Mouse (Mus musculus) lung, postnatal 0 days (tissue): ENCODE results near the gene Car8. TPM values are rescaled to one million over a fixed set of nuclear protein-coding genes. Genes with fewer than 3 reads are reported as not detected.
A peak's percentile ranks its signal among the peaks of the same experiment; 100 is the strongest.
"Not testable (repeated sequence)": the region's sequence is repeated elsewhere in the genome, so short reads cannot be mapped to it uniquely, and the experiment has no call there.

ENCODE experiments used
- ATAC-seq: fragments of 200-750 bp; cut with Nextera tagmentation; 2 replicates; pipeline ENCODE4 v1.8.0; 2017; ENCODE audit warnings: moderate library complexity
- DNase-seq: peaks from one replicate; pipeline ENCODE4 v3.0.0-alpha.2; 2016; ENCODE audit warnings: low spot score
- H3K27ac ChIP-seq: fragments of 300-500 bp; sonication (generic); 2 replicates; pipeline ENCODE4 v1.5.1; 2014; ENCODE audit warnings: antibody characterized with exemption, mild to moderate bottlenecking, low read length, mixed read lengths
- H3K27me3 ChIP-seq: fragments of 300-500 bp; sonication (generic); replicated peaks from 2 replicates; pipeline ENCODE4 v1.6.1; 2014; ENCODE audit warnings: low read length, mixed read lengths; ENCODE audit not compliant: insufficient read depth
- H3K36me3 ChIP-seq: fragments of 300-500 bp; sonication (generic); 2 replicates; pipeline ENCODE4 v1.6.1; 2014; ENCODE audit warnings: low read length, mixed read lengths; ENCODE audit not compliant: insufficient read depth
- H3K4me1 ChIP-seq: fragments of 300-500 bp; sonication (generic); 2 replicates; pipeline ENCODE4 v1.6.1; 2014; ENCODE audit warnings: antibody characterized with exemption, low read depth, low read length, mixed read lengths; ENCODE audit not compliant: insufficient read depth
- H3K4me2 ChIP-seq: fragments of 300-500 bp; sonication (generic); replicated peaks from 2 replicates; pipeline ENCODE4 v1.6.1; 2014; ENCODE audit warnings: low read depth, mild to moderate bottlenecking, low read length, moderate library complexity, mixed read lengths
- H3K4me3 ChIP-seq: fragments of 300-500 bp; sonication (generic); 2 replicates; pipeline ENCODE4 v1.5.1; 2014; ENCODE audit warnings: low read depth, low read length
- H3K9ac ChIP-seq: fragments of 300-500 bp; sonication (generic); replicated peaks from 2 replicates; pipeline ENCODE4 v1.6.1; 2014; ENCODE audit warnings: low read depth, mild to moderate bottlenecking
- H3K9me3 ChIP-seq: fragments of 300-500 bp; sonication (generic); 2 replicates; pipeline ENCODE4 v1.6.1; 2016; ENCODE audit warnings: low read length, mixed read lengths
- CTCF ChIP-seq: IDR thresholded peaks from 2 replicates; pipeline ENCODE4 v1.5.1; 2016; ENCODE audit warnings: antibody characterized with exemption, mild to moderate bottlenecking
- EP300 ChIP-seq: IDR thresholded peaks from 2 replicates; pipeline ENCODE4 v1.6.1; 2016; ENCODE audit warnings: antibody characterized with exemption, mild to moderate bottlenecking, control low read depth
- WGBS: fragments of 180-500 bp; shearing (Covaris S2); extraction: QIAGEN DNeasy Blood & Tissue Kit; methylation state at CpG from one replicate; pipeline ENCODE4 v1.1.7; 2014; 5-methylcytosine and 5-hydroxymethylcytosine counted together
- polyA plus RNA-seq: library from polyadenylated mRNA; unstranded; fragments of >200 nt; fragmentation: Nextera tagmentation; extraction: Ambion mirVana; gene quantifications from 2 replicates; pipeline ENCODE4 v1.2.1, GENCODE M21; 2015

Car8 gene
- polyA plus RNA-seq, 1 experiment from 2014 or later, result 31.6 TPM

DNA sequence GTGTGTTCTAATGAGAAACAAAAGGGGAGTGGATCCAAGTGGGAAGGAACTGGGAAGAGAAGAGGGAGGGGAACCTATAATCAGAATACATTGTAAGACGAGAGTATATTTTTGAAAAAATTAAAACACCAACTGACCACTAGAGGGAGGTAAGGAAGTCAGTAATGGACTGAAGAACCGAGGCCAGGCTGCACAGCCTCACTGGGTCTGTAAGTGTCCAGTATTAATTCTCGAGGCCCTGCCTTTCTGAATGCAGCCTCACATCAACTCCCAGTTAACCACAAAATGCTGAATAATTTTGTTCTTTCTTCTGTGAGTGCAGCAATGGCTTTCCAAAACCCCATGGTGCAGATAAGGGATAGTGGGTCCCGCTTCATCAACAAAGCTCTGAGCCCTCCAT lies 48.4 kb downstream of the Car8 start:
- Histone ChIP-seq H3K4me3 (no peak overlapping the region), H3K27me3 (no peaks in the 10 kb centered on the region), H3K4me1 (no peaks in the 10 kb centered on the region), H3K36me3 (no peaks in the 10 kb centered on the region), H3K9me3 (no peaks in the 10 kb centered on the region), H3K27ac (no peak overlapping the region), H3K4me2 (no peak overlapping the region), H3K9ac (no peak overlapping the region)
- DNase-seq, result no peak
- no peak; the same call in 1 of the 2 replicates for ATAC-seq
- 67% methylated on average over 4 of the region's 4 CpGs for WGBS
- TF ChIP-seq EP300 (no peak), CTCF (peak; percentile 47)

DNA sequence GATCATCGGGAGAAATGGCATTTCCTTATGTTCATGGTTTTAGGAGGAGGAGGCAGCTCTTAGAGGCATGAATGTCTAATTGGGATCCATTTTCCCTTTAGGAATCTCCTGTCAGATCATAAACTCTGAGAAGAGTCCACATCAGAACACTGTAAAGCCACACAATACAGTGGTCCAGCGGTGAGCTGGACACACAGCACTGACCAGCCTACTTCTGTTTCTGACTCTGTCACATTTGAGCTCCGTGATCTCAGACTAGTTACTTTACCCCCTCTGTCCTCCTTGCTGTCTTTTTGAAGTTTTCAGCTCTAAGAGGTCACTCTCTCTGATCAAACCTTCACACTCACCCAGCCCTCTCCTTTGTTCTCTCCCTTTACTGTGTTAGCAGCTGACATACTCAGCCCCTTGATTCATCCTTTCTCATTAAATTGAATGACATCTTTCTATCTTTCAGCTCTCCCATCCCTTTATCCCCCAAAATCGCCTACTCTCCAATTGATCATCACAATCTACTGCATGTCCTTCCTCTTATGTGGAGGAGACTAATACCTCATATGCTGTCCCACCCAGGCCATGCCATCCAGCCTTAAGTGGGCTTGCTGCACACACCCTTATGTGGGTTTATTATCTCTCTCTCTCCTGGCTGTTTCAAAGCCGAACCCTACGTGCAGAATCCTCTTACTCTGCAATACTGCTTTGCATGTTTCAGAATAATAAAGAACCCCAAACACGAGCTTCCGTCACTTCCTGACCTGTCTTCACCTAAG lies 51.7 kb downstream of the Car8 start:
- TF ChIP-seq CTCF, result no peak
- TF ChIP-seq EP300, result no peak
- no peak for ATAC-seq
- H3K4me3 ChIP-seq, result no peak overlapping the region
- no peak overlapping the region for H3K9ac ChIP-seq
- H3K36me3 ChIP-seq, result no peaks in the 10 kb centered on the region
- H3K4me2 ChIP-seq, result no peak overlapping the region
- H3K9me3 ChIP-seq, result no peaks in the 10 kb centered on the region
- no peak overlapping the region for H3K27ac ChIP-seq
- 67% methylated on average over 8 of the region's 8 CpGs for WGBS
- DNase-seq, result no peak
- H3K27me3 ChIP-seq, result no peaks in the 10 kb centered on the region
- no peaks in the 10 kb centered on the region for H3K4me1 ChIP-seq

DNA sequence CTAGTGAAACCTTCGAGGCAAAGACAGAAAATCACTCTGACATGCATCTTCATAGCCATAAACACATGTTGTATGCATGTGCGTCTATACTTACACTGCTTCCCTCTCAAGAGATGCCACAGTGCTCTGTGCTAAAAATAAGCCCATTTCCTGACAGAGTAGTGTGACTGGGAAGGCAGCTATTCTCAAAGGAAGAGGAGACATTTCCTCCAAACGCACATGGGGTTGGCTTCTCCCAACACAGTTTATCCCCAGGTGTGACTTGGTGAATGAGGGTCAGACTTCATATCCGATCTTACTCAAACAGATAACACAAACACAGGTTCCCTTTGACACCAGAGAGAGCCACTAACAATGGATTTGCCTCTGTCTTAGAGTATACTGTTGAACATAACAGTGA lies 58.3 kb downstream of the Car8 start:
- Histone ChIP-seq H3K9ac (no peak overlapping the region), H3K4me2 (no peak overlapping the region), H3K4me1 (no peaks in the 10 kb centered on the region; the same call in 1 of the 2 replicates), H3K27ac (no peak overlapping the region), H3K36me3 (no peaks in the 10 kb centered on the region), H3K9me3 (no peaks in the 10 kb centered on the region), H3K4me3 (no peak overlapping the region), H3K27me3 (no peaks in the 10 kb centered on the region)
- TF ChIP-seq EP300 (peak; percentile 45; the same call in 1 of the 2 replicates), CTCF (no peak)
- WGBS, result 49% methylated on average over 4 of the region's 4 CpGs
- DNase-seq, result no peak
- 0 out of 2 replicates have a peak, but pooled peaks have one; percentile 19 for ATAC-seq

DNA sequence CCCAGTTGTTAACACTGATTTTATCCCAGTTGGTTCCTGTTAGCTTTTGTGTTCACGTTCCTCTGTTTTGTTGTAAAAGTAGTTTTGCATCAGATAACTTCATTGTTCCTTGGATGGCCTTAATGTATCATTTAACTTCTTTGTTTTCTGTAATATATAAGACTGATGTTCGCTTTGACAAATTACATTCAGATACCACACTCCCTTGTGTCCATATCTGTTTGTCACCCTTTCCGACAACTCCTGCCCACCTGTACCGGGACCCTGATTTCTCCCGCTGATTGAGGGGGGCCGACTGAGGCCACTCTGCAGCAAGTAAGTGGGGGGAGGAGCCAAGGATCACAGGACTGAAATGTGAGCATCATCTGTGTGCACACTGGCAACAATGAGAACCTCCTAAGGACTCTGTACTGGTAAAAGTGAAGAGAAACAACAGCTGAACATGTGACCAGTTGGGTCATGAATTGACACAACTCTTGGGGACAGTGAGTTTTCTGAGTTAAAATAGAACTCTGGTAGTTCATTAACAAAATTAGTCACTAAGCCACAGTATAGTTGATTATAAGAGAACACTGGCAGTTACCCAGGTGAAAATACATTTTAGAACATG lies 84.1 kb downstream of the Car8 start:
- Histone ChIP-seq H3K27me3 (no peaks in the 10 kb centered on the region), H3K4me2 (no peak overlapping the region), H3K36me3 (no peaks in the 10 kb centered on the region), H3K27ac (no peak overlapping the region), H3K4me1 (no peaks in the 10 kb centered on the region), H3K4me3 (no peak overlapping the region), H3K9me3 (no peaks in the 10 kb centered on the region), H3K9ac (no peak overlapping the region)
- no peak for DNase-seq
- no peak; the same call in 1 of the 2 replicates for ATAC-seq
- no peak for TF ChIP-seq CTCF
- TF ChIP-seq EP300, result no peak
- 60% methylated on average over 6 of the region's 6 CpGs for WGBS

DNA sequence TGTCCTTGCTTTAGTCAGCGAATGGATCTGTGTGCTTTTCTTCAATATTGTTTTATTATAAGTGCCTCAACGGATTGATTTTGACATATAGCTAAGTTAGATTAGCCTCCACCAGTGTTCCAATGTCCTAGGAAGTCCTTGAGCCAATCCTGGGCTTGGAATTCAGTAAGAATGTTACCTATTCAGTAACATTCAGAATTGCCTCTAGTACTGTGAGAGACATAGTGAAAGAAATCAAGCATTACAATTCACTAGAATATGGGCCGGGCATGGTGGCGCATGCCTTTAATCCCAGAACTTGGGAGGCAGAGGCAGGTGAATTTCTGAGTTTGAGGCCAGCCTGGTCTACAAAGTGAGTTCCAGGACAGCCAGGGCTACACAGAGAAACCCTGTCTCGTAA lies 84.9 kb downstream of the Car8 start:
- not testable (repeated sequence) for ATAC-seq, H3K4me1 ChIP-seq, H3K4me2 ChIP-seq, H3K9me3 ChIP-seq, DNase-seq, H3K9ac ChIP-seq, H3K36me3 ChIP-seq, H3K27ac ChIP-seq, H3K4me3 ChIP-seq, H3K27me3 ChIP-seq
- 92% methylated on average over 5 of the region's 5 CpGs for WGBS

DNA sequence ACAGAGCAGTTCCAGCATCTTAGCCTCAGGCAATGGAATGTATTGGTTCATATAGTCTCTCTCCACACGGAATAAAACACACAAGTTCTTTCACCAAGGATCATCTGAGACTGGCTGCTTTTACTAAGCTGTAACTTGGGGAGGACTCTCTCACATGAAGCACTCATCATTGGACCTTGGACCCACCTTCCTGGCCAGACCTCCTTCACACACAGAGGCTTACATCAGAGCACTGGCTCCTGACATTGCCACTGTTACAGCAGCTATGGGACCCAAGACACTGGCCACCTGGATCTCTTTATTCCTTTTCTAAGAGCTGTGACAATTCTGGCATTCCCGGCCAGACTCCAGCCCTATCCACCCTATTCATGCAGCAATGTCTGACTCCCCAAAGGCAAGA lies 101.4 kb downstream of the Car8 start:
- Histone ChIP-seq H3K27me3 (no peaks in the 10 kb centered on the region), H3K9me3 (no peaks in the 10 kb centered on the region), H3K36me3 (no peaks in the 10 kb centered on the region), H3K4me1 (no peaks in the 10 kb centered on the region), H3K9ac (no peak overlapping the region), H3K4me2 (no peak overlapping the region), H3K4me3 (no peak overlapping the region), H3K27ac (no peak overlapping the region)
- ATAC-seq, result no peak
- DNase-seq, result no peak
- TF ChIP-seq CTCF, result no peak
- TF ChIP-seq EP300, result no peak
- WGBS, result 73% methylated on average over 2 of the region's 2 CpGs
